Comparison of ENCODE assay signal across 11 mouse cellular contexts in genomic region chr2:25947950-25948349, GRCm38 (mm10). TPM values are rescaled to one million over a fixed set of nuclear protein-coding genes. Genes with fewer than 3 reads are reported as not detected.
DNase-seq lines count a peak whose midpoint lies in the region; ATAC-seq and TF ChIP-seq lines count a peak whose summit lies in the region.
"Had no signal": no experiment of that assay in that cellular context is flagged by ENCODE, and none has a peak within 500 bp of the region (broad histone marks: within the 10 kb centered on the region; RNA-seq: fewer than 3 reads in every experiment).

No protein-coding gene starts in this region.

- peaks cover 66% of the 10 kb centered on the region for H3K36me3 ChIP-seq in lung, embryonic 14.5 days (ENCODE audit: insufficient read depth)
- H3K36me3 ChIP-seq in embryonic facial prominence, embryonic 14.5 days (ENCODE audit: control insufficient read depth, insufficient read depth, low read length): peaks cover 78% of the 10 kb centered on the region
- H3K36me3 ChIP-seq in stomach, postnatal 0 days (ENCODE audit: control insufficient read depth, insufficient read depth, low read length): peaks cover 12% of the 10 kb centered on the region; the same call in 1 of the 2 replicates

- H3K4me2 ChIP-seq in lung, embryonic 14.5 days: no peak overlapping the region
- H3K4me2 ChIP-seq in embryonic facial prominence, embryonic 14.5 days (ENCODE audit: low read depth, low read length): no peak overlapping the region
- no peak overlapping the region for H3K4me2 ChIP-seq in stomach, postnatal 0 days (replicated peaks; ENCODE audit: low read depth)
- H3K4me2 ChIP-seq: limb, embryonic 15.5 days; neural tube, embryonic 12.5 days had no signal

- no peaks in the 10 kb centered on the region for H3K9me3 ChIP-seq in lung, embryonic 14.5 days (ENCODE audit: low read depth, low read length)
- no peaks in the 10 kb centered on the region for H3K9me3 ChIP-seq in embryonic facial prominence, embryonic 14.5 days (ENCODE audit: control insufficient read depth, low read length)
- no peaks in the 10 kb centered on the region for H3K9me3 ChIP-seq in stomach, postnatal 0 days (ENCODE audit: control insufficient read depth, low read length)
- H3K9me3 ChIP-seq: G1E; hindbrain, embryonic 10.5 days; limb, embryonic 15.5 days; neural tube, embryonic 12.5 days had no signal

- no peaks in the 10 kb centered on the region for H3K4me1 ChIP-seq in lung, embryonic 14.5 days (ENCODE audit: insufficient read depth)
- H3K4me1 ChIP-seq in embryonic facial prominence, embryonic 14.5 days (ENCODE audit: control insufficient read depth, insufficient read depth, low read length): no peaks in the 10 kb centered on the region
- H3K4me1 ChIP-seq in stomach, postnatal 0 days (replicated peaks; ENCODE audit: control insufficient read depth, insufficient read depth): no peaks in the 10 kb centered on the region
- H3K4me1 ChIP-seq: hindbrain, embryonic 10.5 days; limb, embryonic 15.5 days; neural tube, embryonic 12.5 days had no signal

- H3K4me3 ChIP-seq in lung, embryonic 14.5 days (ENCODE audit: low read depth, low read length): no peak overlapping the region
- no peak overlapping the region for H3K4me3 ChIP-seq in embryonic facial prominence, embryonic 14.5 days (ENCODE audit: low read depth, low read length)
- H3K4me3 ChIP-seq in stomach, postnatal 0 days (ENCODE audit: low read depth, low read length): no peak overlapping the region
- H3K4me3 ChIP-seq: hindbrain, embryonic 10.5 days; limb, embryonic 15.5 days; neural tube, embryonic 12.5 days had no signal

- no peak overlapping the region for H3K27ac ChIP-seq in lung, embryonic 14.5 days (ENCODE audit: low read depth)
- H3K27ac ChIP-seq in embryonic facial prominence, embryonic 14.5 days (replicated peaks; ENCODE audit: low read depth, low read length): no peak overlapping the region
- no peak overlapping the region for H3K27ac ChIP-seq in stomach, postnatal 0 days (replicated peaks)
- H3K27ac ChIP-seq: hindbrain, embryonic 10.5 days; limb, embryonic 15.5 days; neural tube, embryonic 12.5 days had no signal

- intact Hi-C loops in heart, postnatal 14 days (cut with DNase I): no loop called here

- WGBS in lung, embryonic 14.5 days: 80% methylated on average over 3 of the region's 3 CpGs
- 81% methylated on average over 3 of the region's 3 CpGs for WGBS in embryonic facial prominence, embryonic 14.5 days
- 76% methylated on average over 3 of the region's 3 CpGs for WGBS in stomach, postnatal 0 days

- ATAC-seq in lung, embryonic 14.5 days (ENCODE audit: insufficient read depth): no peak
- ATAC-seq in embryonic facial prominence, embryonic 14.5 days (ENCODE audit: low read depth): no peak
- ATAC-seq in stomach, postnatal 0 days (ENCODE audit: low FRiP score, low TSS enrichment): no peak

- DNase-seq in heart, postnatal 14 days: peak; percentile 15 to 33
- no peak for DNase-seq in heart, adult 18-20 months
- DNase-seq in lung, embryonic 14.5 days: peak; percentile 48
- no peak for DNase-seq in lung, adult 18-20 months
- DNase-seq in embryonic facial prominence, embryonic 14.5 days (ENCODE audit: low spot score): peak; percentile 24
- no peak for DNase-seq in stomach, postnatal 0 days (ENCODE audit: low spot score)
- DNase-seq in cerebellum, adult 11-12 months: no peak

- no peak overlapping the region for H3K9ac ChIP-seq in lung, embryonic 14.5 days
- no peak overlapping the region for H3K9ac ChIP-seq in embryonic facial prominence, embryonic 14.5 days (ENCODE audit: low read depth, low read length)
- no peak overlapping the region for H3K9ac ChIP-seq in stomach, postnatal 0 days (ENCODE audit: low read length)
- H3K9ac ChIP-seq: limb, embryonic 15.5 days; neural tube, embryonic 12.5 days had no signal

- peak; percentile 37 for TF ChIP-seq CTCF in lung, embryonic 14.5 days (IDR thresholded peaks at IDR 0.05; ENCODE audit: low read depth)
- peak; percentile 58 for TF ChIP-seq CTCF in stomach, postnatal 0 days (IDR thresholded peaks at IDR 0.05; ENCODE audit: low read depth)

- TF ChIP-seq EP300 in stomach, postnatal 0 days (optimal IDR thresholded peaks at IDR 0.05): no peak

- no peaks in the 10 kb centered on the region for H3K27me3 ChIP-seq in lung, embryonic 14.5 days (ENCODE audit: insufficient read depth, low read length)
- no peaks in the 10 kb centered on the region for H3K27me3 ChIP-seq in embryonic facial prominence, embryonic 14.5 days (replicated peaks; ENCODE audit: control insufficient read depth, insufficient read depth, low read length)
- H3K27me3 ChIP-seq in stomach, postnatal 0 days (ENCODE audit: control insufficient read depth, insufficient read depth, low read length): no peaks in the 10 kb centered on the region
- H3K27me3 ChIP-seq: limb, embryonic 15.5 days; neural tube, embryonic 12.5 days had no signal

RNA-seq across cellular contexts. Expression of gene Camsap1, which starts 35.1 kb away (rescaled TPM):
- 10 to 100 TPM; 28.4 to 37.7 TPM for total RNA-seq in heart, postnatal 14 days (2021)
- 10 to 100 TPM; 32.6 to 32.8 TPM for total RNA-seq in heart, adult 18-20 months (2021)
- polyA plus RNA-seq in lung, embryonic 14.5 days (2014; fragmentation: Nextera tagmentation; extraction: Ambion mirVana): 27.8 and 31.9 TPM in 2 replicates
- 17.6 and 30.6 TPM in 2 replicates for polyA plus RNA-seq in embryonic facial prominence, embryonic 14.5 days (2014; fragmentation: Nextera tagmentation; extraction: Ambion mirVana)
- 4.2 and 6.5 TPM in 2 replicates for polyA plus RNA-seq in stomach, postnatal 0 days (2015; fragmentation: Nextera tagmentation; extraction: Ambion mirVana)

Comparison
In these comparisons a context has a peak if more than half of its experiments do, and no peak if none do; other contexts are left out.
1. DNase-seq: peak in heart, postnatal 14 days (2 of 2), lung, embryonic 14.5 days (single experiment) and embryonic facial prominence, embryonic 14.5 days (single experiment); none in heart, adult 18-20 months (0 of 2), lung, adult 18-20 months (0 of 2), stomach, postnatal 0 days (single experiment) and cerebellum, adult 11-12 months (single experiment).